Mouse (Mus musculus) kidney, embryonic 16.5 days (tissue): ENCODE measurements at regions not wholly inside any gene's neighbourhood (a gene's known extent, or its start where the extent isn't known, plus 50 kb on each side); places are given as distances from the start of the nearest gene placed in this dataset.

Source experiments
- ATAC-seq: fragments of 200-750 bp; cut with Nextera tagmentation; 2 replicates; pipeline ENCODE4 v1.8.0; 2017; ENCODE audit warnings: moderate TSS enrichment; ENCODE audit not compliant: low FRiP score, low TSS enrichment
- H3K27ac ChIP-seq: fragments of 300-500 bp; sonication (generic); 2 replicates; pipeline ENCODE4 v1.5.1; 2014; ENCODE audit warnings: low read length
- H3K27me3 ChIP-seq: fragments of 300-500 bp; sonication (generic); 2 replicates; pipeline ENCODE4 v1.6.1; 2014; ENCODE audit warnings: low read length, control low read depth, mixed read lengths; ENCODE audit not compliant: insufficient read depth
- H3K36me3 ChIP-seq: fragments of 300-500 bp; sonication (generic); 2 replicates; pipeline ENCODE4 v1.6.1; 2014; ENCODE audit warnings: low read length, control low read depth, mixed read lengths; ENCODE audit not compliant: insufficient read depth
- H3K4me1 ChIP-seq: fragments of 300-500 bp; sonication (generic); 2 replicates; pipeline ENCODE4 v1.6.1; 2014; ENCODE audit warnings: low read length, control low read depth, mixed read lengths; ENCODE audit not compliant: insufficient read depth
- H3K4me2 ChIP-seq: fragments of 300-500 bp; sonication (generic); replicated peaks from 2 replicates; pipeline ENCODE4 v1.6.1; 2014; ENCODE audit warnings: low read depth, low read length
- H3K4me3 ChIP-seq: fragments of 300-500 bp; sonication (generic); 2 replicates; pipeline ENCODE4 v1.5.1; 2014; ENCODE audit warnings: mild to moderate bottlenecking, low read length
- H3K9ac ChIP-seq: fragments of 300-500 bp; sonication (generic); replicated peaks from 2 replicates; pipeline ENCODE4 v1.6.1; 2014; ENCODE audit warnings: low read length
- H3K9me3 ChIP-seq: fragments of 300-500 bp; sonication (generic); 2 replicates; pipeline ENCODE4 v1.6.1; 2016; ENCODE audit warnings: low read length, control low read depth
- WGBS: fragments of 180-500 bp; shearing (Covaris S2); extraction: QIAGEN DNeasy Blood & Tissue Kit; methylation state at CpG from one replicate; pipeline ENCODE4 v1.1.7; 2014; 5-methylcytosine and 5-hydroxymethylcytosine counted together

- ATAC-seq: no peak
- H3K36me3 ChIP-seq: no peaks in the 10 kb centered on the region
- H3K27me3 ChIP-seq: no peaks in the 10 kb centered on the region
- no peak overlapping the region for H3K4me2 ChIP-seq
- H3K4me3 ChIP-seq: no peak overlapping the region
- peaks cover 21% of the 10 kb centered on the region for H3K9me3 ChIP-seq
- no peaks in the 10 kb centered on the region for H3K4me1 ChIP-seq
- 83% methylated on average over 4 of the region's 4 CpGs for WGBS
- no peak overlapping the region for H3K9ac ChIP-seq
- H3K27ac ChIP-seq: no peak overlapping the region
Measured at GRCm38 (mm10) chr11:20420876-20421275, 88.4 kb upstream of the Slc1a4 start.

DNA sequence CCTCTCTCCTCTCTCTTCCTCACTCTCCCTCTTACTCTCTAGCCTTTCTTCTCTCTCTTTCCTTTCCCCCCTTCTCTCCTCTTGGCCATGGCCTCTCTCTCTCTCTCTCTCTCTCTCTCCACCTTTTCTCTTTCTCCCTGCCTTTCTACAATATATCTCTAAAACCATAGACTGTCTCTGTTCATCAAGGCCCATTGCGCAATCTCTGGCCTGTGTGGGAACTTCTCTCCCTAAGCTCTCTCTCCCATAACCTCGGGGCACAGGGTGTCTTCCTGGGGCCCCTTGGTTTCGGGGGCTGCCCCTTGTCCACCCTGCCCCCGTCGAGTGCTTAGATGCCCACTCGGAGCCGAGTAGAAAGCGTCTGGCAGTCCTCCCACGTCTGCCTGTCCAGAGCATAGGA lies 103.5 kb upstream of the Slc1a4 start:
- ATAC-seq: no peak
- H3K27ac ChIP-seq: no peak overlapping the region

GRCm38 (mm10) chr11:20442476-20442875 lies 100.6 kb upstream of the Sertad2 start:
- Histone ChIP-seq H3K9me3 (0 out of 2 replicates have a peak, but pooled peaks cover 1% of the 10 kb centered on the region), H3K9ac (no peak overlapping the region), H3K4me1 (peaks cover 11% of the 10 kb centered on the region; the same call in 1 of the 2 replicates), H3K27me3 (no peaks in the 10 kb centered on the region), H3K4me2 (no peak overlapping the region), H3K4me3 (no peak overlapping the region), H3K27ac (no peak overlapping the region), H3K36me3 (no peaks in the 10 kb centered on the region)
- no peak for ATAC-seq
- WGBS: 38% methylated on average over 4 of the region's 4 CpGs

More for the DNA sequence above, 103.5 kb upstream of the Slc1a4 start:
- Histone ChIP-seq H3K27me3 (no peaks in the 10 kb centered on the region), H3K36me3 (no peaks in the 10 kb centered on the region), H3K4me3 (no peak overlapping the region), H3K4me1 (no peaks in the 10 kb centered on the region), H3K4me2 (no peak overlapping the region), H3K9me3 (no peaks in the 10 kb centered on the region), H3K9ac (no peak overlapping the region)
- 56% methylated on average over 9 of the region's 9 CpGs for WGBS

DNA sequence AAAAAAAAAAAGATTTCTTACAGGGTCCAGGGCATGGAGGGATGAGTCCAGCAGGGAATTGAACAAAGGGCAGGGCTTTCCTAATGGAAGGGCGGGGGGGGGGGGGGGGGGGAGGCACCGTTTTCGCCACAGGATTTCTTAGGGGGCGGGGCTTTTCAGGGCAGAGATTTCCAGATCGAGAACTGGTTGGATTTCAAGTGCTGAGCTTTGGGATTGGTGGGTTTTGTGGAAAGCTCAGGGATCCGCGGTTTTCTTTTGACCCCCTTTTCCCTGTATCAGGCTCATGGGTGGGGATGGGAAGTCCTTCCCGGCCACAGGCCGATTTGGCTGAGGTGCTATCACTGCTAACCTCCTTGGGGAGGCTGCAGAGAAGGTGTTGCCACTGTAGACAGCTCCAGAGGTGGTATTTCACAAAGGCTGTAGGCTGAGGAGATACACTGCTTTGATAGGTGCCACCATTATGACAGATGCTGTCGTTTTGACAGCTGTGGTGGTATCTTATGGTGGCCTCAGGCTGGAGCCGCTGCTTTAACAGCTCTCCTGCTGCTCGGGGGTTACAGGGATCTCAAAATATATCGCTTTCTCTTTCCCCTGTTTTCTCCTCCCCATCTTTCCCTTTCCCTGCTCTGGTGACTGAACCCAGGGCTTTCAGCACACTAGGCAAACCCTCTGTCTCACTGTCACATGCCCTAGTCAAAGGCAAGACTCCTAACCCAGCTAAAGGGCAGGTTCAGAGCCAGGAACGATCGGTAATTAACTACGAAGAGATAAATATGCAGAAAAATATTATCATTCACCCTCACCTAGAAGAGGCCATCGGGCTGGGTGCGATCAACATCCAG lies 97.8 kb upstream of the Sertad2 start:
- Histone ChIP-seq H3K4me2 (peak overlapping the region; percentile 51), H3K27me3 (no peaks in the 10 kb centered on the region), H3K4me3 (peak overlapping the region; percentile 19), H3K36me3 (no peaks in the 10 kb centered on the region), H3K4me1 (peaks cover 11% of the 10 kb centered on the region; the same call in 1 of the 2 replicates), H3K27ac (no peak overlapping the region), H3K9ac (peak overlapping the region; percentile 19), H3K9me3 (0 out of 2 replicates have a peak, but pooled peaks cover 5% of the 10 kb centered on the region)
- ATAC-seq: no peak
- 9% methylated on average over 17 of the region's 18 CpGs for WGBS

- peak overlapping the region; percentile 33; the same call in 1 of the 2 replicates for H3K9ac ChIP-seq
- peak overlapping the region; percentile 51 for H3K4me2 ChIP-seq
- H3K27ac ChIP-seq: no peak overlapping the region
- H3K36me3 ChIP-seq: no peaks in the 10 kb centered on the region
- 0 out of 2 replicates have a peak, but pooled peaks cover 5% of the 10 kb centered on the region for H3K9me3 ChIP-seq
- under 1% methylated on average over 6 of the region's 6 CpGs for WGBS
- no peaks in the 10 kb centered on the region for H3K27me3 ChIP-seq
- peaks cover 11% of the 10 kb centered on the region; the same call in 1 of the 2 replicates for H3K4me1 ChIP-seq
- peak overlapping the region; percentile 19 for H3K4me3 ChIP-seq
- ATAC-seq: peak; percentile 83
Measured at GRCm38 (mm10) chr11:20445903-20446264, 97.2 kb upstream of the Sertad2 start.

DNA sequence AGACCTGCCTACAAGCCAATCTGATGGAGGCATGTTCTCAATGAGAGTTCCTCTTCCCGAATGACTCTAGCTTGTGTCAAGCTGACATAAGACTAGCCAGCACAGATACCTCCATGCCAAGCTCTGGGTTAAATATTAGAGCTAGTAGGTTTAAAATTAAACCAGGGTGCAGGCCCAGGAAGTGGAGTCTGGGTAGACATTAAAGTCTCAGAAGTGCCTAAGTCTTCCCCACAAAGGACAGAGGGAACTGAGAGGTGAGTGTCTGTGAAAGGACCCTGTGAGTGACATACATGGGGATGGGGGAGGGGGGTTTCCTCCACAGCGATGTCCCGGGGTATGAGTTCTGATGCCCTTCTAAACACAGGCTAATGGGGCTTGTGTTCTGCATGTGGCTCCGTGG lies 90.2 kb upstream of the Sertad2 start:
- 61% methylated on average over 4 of the region's 4 CpGs for WGBS
- H3K4me3 ChIP-seq: no peak overlapping the region

GRCm38 (mm10) chr11:20453786-20454185 lies 89.3 kb upstream of the Sertad2 start:
- peak overlapping the region; percentile 77; the same call in 1 of the 2 replicates for H3K27ac ChIP-seq
- 78% methylated on average over 7 of the region's 7 CpGs for WGBS
- no peak overlapping the region for H3K9ac ChIP-seq
- H3K4me2 ChIP-seq: 0 out of 2 replicates have a peak overlapping the region, but pooled peaks have one; percentile 13
- H3K36me3 ChIP-seq: no peaks in the 10 kb centered on the region
- no peaks in the 10 kb centered on the region for H3K27me3 ChIP-seq
- no peak for ATAC-seq
- H3K4me1 ChIP-seq: peaks cover 17% of the 10 kb centered on the region
- no peaks in the 10 kb centered on the region for H3K9me3 ChIP-seq
- H3K4me3 ChIP-seq: no peak overlapping the region

More for the DNA sequence above, 90.2 kb upstream of the Sertad2 start:
- H3K27ac ChIP-seq: peak overlapping the region; percentile 77
- peaks cover 17% of the 10 kb centered on the region for H3K4me1 ChIP-seq
- no peaks in the 10 kb centered on the region for H3K36me3 ChIP-seq
- H3K4me2 ChIP-seq: peak overlapping the region; percentile 13; the same call in 1 of the 2 replicates
- ATAC-seq: peak; percentile 50
- no peaks in the 10 kb centered on the region for H3K9me3 ChIP-seq
- no peaks in the 10 kb centered on the region for H3K27me3 ChIP-seq
- 0 out of 2 replicates have a peak overlapping the region, but pooled peaks have one; percentile 17 for H3K9ac ChIP-seq

DNA sequence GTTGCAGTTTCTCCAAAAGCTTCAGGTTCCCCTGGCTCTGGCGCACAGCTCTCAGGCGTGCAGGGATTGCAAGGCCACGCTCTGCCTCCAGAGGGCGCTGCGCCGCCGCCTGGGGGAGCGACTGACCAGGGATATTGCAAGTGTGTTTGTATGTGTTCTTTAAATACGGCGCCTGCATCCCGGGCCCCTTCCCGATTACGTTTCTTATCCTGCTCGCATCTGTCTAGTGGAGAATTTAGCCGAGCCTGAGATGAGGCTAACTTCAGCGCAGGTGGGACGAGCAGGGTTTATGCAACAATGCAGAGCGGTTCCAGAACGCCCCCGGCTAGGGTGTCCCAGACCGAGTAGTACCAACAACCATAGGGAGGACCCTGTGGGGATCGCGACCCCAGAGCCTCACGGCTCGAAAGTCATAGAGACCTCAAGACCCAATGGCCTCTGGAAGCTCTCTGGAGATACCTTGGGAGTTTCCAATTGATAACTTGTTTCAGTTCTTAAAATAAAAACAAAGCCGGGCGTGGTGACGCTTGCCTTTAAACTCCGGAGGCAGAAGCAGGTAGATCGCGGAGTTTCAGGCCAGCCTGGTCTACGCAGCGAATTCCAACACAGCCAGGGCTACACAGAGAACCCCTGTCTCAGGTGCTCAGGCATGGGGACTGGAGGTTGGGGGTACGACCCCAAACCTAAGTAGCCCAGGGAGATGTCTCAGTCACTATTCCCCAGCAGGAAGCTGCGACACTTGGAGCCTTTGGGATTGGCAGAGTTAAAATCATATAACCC lies 87.8 kb upstream of the Sertad2 start:
- under 1% methylated on average over 35 of the region's 35 CpGs for WGBS
- H3K4me2 ChIP-seq: peak overlapping the region; percentile 99
- H3K4me3 ChIP-seq: peak overlapping the region; percentile 67
- peak overlapping the region; percentile 69 for H3K9ac ChIP-seq
- no peak overlapping the region for H3K27ac ChIP-seq
- H3K27me3 ChIP-seq: no peaks in the 10 kb centered on the region
- peak; percentile 78 for ATAC-seq
- peaks cover 23% of the 10 kb centered on the region for H3K4me1 ChIP-seq
- no peaks in the 10 kb centered on the region for H3K9me3 ChIP-seq
- no peaks in the 10 kb centered on the region for H3K36me3 ChIP-seq

GRCm38 (mm10) chr11:20455865-20456648 lies 87.0 kb upstream of the Sertad2 start:
- Histone ChIP-seq H3K4me3 (peak overlapping the region; percentile 67), H3K9me3 (no peaks in the 10 kb centered on the region), H3K36me3 (no peaks in the 10 kb centered on the region), H3K27me3 (no peaks in the 10 kb centered on the region), H3K4me2 (peak overlapping the region; percentile 99), H3K4me1 (peaks cover 30% of the 10 kb centered on the region), H3K27ac (no peak overlapping the region), H3K9ac (peak overlapping the region; percentile 69)
- WGBS: 2% methylated on average over 19 of the region's 19 CpGs
- ATAC-seq: peak; percentile 50; the same call in 1 of the 2 replicates
